Mouse (Mus musculus) telencephalon, adult 2 months (tissue): Measurements from ENCODE around the gene Nudt2.

ENCODE experiments used
- DNase-seq: peaks from one replicate; pipeline ENCODE4 v3.0.0-alpha.2; 2011; ENCODE audit warnings: low read depth, low spot score

Gene Nudt2

DNA sequence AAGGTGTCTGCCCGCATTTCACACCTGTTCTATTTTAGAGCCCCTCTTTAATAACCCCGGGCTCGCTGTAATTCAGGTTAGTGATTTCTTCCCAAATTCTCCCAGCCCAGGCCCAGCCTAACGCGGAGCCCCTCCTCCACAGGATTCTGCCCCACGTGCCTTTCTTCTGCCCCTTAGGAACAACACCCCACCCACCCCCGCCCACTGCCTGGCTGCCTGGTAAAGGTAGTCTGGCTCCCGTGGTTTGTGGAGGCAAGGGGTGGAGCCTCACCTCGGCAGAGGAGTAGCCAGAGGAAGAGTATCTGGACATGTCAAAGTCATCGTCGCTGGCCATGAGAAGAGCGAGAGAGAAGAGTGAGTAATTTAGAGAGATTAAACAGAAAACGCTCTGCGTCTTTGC, 55.7 kb downstream of the Nudt2 start:
- no peak for DNase-seq

DNA sequence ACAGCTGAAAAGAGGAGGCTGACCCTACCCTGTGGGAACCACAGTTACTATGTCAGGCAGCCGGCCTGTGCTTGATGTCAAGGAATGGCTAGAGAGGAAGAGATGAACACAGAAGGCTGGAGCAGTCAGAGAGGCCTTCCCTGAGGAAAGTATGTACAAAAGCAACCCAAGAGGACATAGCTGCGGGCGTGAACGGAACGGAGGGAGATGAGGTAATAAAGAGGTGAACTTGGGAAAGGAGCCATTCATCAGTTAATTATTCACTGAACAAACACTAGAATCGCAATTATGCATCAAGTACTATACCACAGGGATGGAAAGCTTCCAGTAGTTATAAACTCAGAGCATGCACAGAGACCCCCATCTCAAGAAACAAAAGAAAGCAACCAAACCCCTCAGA, 57.2 kb downstream of the Nudt2 start:
- no peak for DNase-seq

DNA sequence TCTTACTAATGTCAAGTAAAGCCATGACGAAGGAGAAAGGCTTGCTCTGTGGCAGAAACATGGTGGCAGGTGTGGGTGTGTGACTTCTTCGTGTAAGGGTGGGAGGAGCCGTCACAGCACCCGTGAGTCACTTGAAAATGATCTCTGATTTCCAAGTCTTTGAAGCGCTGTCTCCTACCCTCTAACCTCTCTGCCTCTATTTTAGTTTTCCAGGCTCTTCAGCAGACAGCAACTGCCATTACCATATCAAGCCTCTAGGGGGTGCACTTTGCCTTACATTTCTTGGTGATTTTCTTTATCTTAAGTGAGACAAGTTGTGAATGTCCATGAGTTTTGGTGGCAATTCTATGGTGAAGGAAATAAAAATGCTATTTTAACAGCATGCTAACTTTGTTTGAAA, 57.8 kb downstream of the Nudt2 start:
- no peak for DNase-seq

DNA sequence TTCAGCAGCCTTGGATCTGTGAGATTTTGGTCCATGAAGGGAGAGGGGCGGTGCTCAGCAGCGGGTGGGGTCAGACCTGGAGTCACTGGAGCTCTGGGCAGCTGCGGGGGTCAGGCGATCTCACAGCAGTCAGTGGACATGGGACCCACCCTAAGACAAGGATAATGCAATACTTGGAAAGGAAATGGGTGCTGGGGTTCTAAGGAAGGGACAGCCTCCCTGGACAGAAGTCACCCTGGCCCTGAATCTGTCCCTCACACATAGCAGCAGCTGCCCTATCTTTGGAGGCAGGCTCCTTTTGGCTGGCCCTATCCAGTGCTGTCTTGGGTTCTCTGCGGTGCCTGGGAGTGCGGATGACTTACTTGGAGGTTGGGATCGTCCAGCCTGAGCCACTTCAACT, 58.9 kb downstream of the Nudt2 start:
- no peak for DNase-seq

DNA sequence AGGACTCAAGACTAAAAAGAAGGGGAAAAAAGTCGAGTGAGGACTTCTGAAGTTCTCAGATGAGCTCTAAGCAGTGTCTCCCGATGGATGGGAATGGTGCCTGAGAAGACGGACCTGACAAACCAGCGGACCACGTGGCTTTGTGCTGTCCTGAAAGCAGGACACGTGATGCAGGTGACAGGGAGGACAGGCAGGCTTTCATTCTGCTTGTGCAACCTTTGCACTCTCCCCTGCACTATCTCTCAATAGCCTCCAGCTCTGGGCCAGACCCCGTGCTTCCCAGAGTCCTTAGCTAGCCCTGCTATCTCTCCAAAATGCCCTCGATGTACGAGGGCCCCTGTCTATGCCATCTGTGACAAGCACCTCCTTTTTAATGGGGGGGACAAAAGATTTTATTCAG, 59.9 kb downstream of the Nudt2 start:
- DNase-seq, result no peak

DNA sequence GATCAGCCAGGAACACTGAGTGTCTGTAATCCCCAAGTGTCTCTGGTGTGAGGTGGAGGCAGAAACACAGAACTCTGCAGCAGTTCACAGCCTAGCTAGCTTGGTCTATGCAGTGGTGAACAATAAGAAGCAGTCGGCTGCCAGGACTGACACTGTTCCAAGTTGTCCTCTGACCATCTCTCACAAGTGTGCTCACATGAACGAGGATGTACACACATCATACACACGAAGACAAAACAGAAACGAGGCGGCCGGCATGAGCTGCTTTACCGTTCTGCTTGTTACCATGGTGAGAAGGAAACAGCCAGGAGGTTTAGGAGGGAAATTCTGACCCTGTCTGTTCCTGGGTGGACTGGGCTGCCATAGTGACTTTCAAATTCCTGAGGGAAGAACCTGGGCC, 61.6 kb downstream of the Nudt2 start:
- no peak for DNase-seq

DNA sequence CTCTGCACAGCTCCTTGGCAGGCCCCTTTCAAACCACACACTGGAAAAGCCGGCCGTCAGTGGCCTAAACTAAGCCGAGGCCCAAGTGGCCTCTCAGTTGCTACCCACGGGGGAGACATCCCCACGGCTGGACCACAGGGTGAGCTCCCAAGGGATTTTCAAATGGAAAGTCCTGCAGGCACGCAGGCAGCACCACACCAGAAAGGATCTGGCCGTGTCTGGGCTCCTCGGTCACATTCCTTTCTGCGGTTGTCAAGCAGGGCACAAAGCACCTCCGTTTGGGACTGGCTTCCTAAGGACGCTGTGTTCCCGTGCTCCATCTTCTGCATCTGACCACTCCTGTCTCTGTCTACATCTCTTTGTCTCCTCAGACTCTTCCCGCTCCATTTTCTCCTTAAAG, 62.1 kb downstream of the Nudt2 start:
- DNase-seq, result no peak

DNA sequence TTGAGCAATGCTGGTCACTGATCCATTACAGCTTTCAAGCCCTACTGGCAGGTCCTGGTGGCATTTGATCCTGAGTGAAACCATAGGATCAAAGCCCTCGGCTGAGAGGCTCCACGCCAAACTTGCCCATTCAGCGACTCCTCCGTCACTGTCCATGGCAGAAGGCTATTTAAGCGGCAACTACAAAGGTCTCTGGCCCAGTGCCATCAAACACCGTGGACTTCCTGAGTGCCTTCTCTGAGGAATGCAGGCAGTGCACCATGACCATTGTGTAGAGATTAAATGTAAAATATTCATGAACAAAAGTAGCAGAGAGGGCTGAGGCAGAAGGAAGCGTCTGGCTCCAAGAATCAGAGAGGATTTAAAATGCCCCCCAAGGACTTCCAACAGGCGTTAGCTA, 63.0 kb downstream of the Nudt2 start:
- no peak for DNase-seq
